Mouse (Mus musculus): ENCODE measurements around the gene Ifi202b. TPM values are rescaled to one million over a fixed set of nuclear protein-coding genes. Genes with fewer than 3 reads are reported as not detected.
"Not testable (repeated sequence)": the region's sequence is repeated elsewhere in the genome, so short reads cannot be mapped to it uniquely, and the experiment has no call there.

Gene Ifi202b
- polyA plus RNA-seq, 1 experiment from 2014 or later, result not detected

DNA sequence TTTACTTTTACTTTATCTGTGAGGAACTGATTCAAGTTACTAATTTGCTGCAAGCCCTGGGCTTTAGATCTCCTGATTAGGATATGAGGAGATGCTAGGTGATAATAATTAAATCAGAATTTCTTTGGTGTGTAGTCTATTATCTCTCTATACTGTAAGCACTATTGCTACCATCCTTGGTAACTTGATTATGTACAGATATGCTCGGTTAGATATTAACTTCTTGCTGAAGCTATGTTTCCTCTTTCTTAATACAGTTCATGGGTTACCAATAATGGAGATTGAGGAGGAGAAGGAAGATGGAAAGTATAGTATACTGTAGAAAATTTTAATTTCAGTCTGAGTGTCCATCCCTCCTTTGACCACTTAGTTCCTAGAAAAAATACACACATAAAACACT, 29.0 kb downstream of the Ifi202b start:
- Histone ChIP-seq H3K4me3 (no peak overlapping the region), H3K9ac (no peak overlapping the region), H3K27me3 (no peaks in the 10 kb centered on the region), H3K4me1 (replicated peaks) (no peaks in the 10 kb centered on the region), H3K9me3 (no peaks in the 10 kb centered on the region), H3K4me2 (no peak overlapping the region), H3K27ac (replicated peaks) (no peak overlapping the region), H3K36me3 (no peaks in the 10 kb centered on the region)
- no peak for ATAC-seq (ENCODE audit: low FRiP score, low read depth)
- 90% methylated on average over 1 of the region's 1 CpGs for WGBS

DNA sequence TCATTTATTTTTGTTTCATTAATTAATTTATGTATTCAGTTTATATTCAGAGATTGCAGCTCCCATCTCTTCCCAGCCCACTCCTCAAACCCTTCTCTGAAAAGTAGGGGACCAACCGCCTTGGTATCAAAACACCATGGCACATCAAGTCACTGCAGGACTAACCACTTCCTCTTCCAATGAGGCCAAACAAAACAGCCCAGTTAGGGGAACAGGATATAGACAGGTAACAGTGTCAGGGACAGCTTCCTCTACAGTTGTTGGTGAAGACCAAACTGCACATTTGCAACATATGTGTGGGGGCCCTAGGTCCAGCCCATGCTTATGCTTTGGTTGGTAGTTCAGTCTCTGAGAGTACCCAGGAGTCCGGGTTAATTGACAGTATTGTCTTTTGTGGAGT, 33.5 kb downstream of the Ifi202b start:
- not testable (repeated sequence) for H3K36me3 ChIP-seq; H3K27me3 ChIP-seq; ATAC-seq (ENCODE audit: low FRiP score, low read depth); H3K4me3 ChIP-seq; H3K4me1 ChIP-seq (replicated peaks); H3K9me3 ChIP-seq; H3K4me2 ChIP-seq; H3K9ac ChIP-seq; H3K27ac ChIP-seq (replicated peaks)
- 90% methylated on average over 2 of the region's 2 CpGs for WGBS

DNA sequence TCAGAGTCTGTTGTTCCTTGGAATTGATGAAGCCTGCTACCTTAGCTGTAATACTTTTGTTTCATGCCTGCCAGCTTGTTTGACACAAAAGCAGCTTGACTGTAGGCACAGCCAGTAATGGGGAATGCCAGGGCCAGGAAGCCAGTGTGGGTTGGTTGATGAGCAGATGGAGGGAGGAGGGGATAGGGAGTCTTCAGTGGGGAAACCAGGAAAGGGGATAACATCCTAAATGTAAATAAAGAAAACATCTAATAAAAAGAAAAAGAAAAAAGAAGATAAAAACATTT, 39.8 kb downstream of the Ifi202b start:
- not testable (repeated sequence) for H3K4me3 ChIP-seq; H3K9ac ChIP-seq; ATAC-seq (ENCODE audit: low FRiP score, low read depth); H3K4me2 ChIP-seq; H3K4me1 ChIP-seq (replicated peaks); H3K27ac ChIP-seq (replicated peaks); H3K27me3 ChIP-seq; H3K9me3 ChIP-seq; H3K36me3 ChIP-seq

GRCm38 (mm10) chr1:173941924-173942779, 40.4 kb downstream of the Ifi202b start, which contains the start of the genes Mndal and Ifi203:
Mndal (minus strand) TSS chr1:173942491.
Ifi203 (minus strand) TSS chr1:173942672.
- 65% methylated on average over 3 of the region's 3 CpGs for WGBS
- not testable (repeated sequence) for H3K4me3 ChIP-seq; H3K4me1 ChIP-seq (replicated peaks); H3K9ac ChIP-seq; H3K36me3 ChIP-seq; H3K9me3 ChIP-seq; H3K27ac ChIP-seq (replicated peaks); H3K27me3 ChIP-seq; ATAC-seq (ENCODE audit: low FRiP score, low read depth); H3K4me2 ChIP-seq

DNA sequence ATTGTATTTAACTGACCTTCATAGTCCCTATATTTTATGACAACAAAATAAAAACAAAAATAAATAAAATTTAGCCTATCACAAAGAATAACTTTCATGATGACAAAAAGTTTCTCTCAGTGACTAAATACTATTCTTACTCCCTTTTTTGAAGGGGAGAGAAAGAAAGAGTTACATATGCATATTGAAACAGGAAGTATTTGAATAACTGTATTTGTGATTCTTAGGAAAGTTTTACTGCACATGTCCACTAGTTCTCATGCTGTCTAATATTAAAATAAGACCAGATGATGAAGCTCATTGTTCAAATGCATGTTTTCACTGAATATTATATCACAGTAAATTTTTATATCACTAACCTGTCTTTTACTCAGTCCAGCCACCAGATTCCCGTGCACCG, 41.0 kb downstream of the Ifi202b start:
- not testable (repeated sequence) for H3K4me2 ChIP-seq; H3K36me3 ChIP-seq; H3K27me3 ChIP-seq; H3K9ac ChIP-seq; H3K9me3 ChIP-seq; H3K4me1 ChIP-seq (replicated peaks); H3K4me3 ChIP-seq; ATAC-seq (ENCODE audit: low FRiP score, low read depth); H3K27ac ChIP-seq (replicated peaks)
- WGBS, result 94% methylated on average over 2 of the region's 2 CpGs

DNA sequence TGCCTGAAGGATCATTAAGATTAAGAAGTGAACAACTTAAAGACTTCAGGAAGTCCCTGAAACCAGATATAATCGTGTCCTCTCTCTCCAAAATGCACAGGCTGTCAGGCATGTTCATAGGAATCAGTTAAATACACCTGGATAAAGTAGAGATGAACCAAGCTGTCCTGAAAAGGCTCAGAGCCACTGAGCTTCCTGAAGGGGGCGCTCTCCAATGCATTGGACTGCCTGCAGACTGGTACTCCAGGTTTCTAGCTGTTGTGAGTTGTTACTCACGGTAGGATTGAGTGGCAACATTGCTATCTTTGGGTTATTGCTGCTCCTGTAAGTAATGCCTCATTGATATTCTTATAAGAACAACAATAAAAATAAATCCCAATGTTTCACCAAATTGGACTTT, 63.3 kb downstream of the Ifi202b start:
- H3K9ac ChIP-seq; H3K4me1 ChIP-seq (replicated peaks); H3K9me3 ChIP-seq; H3K27ac ChIP-seq (replicated peaks); ATAC-seq (ENCODE audit: low FRiP score, low read depth); H3K36me3 ChIP-seq; H3K27me3 ChIP-seq; H3K4me2 ChIP-seq; H3K4me3 ChIP-seq: not testable (repeated sequence)
- 68% methylated on average over 3 of the region's 3 CpGs for WGBS

DNA sequence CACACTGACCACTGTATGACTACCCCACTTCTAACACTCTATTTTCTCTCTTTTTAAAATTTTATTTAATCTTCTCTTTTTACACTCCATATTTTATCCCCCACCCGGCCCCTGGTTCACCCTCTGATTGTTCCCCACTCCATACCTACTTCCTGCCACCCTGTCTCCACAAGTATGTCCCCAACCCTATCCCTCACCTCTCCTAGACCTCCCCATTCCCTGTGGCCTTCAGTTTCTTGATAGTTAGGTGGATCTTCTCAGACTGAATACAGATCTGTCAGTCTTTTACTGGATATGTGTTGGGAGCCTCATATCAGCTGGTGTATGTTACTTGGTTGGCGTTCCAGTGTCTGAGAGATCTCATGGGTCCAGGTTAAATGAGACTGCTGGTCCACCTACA, 68.0 kb downstream of the Ifi202b start:
- Histone ChIP-seq H3K9ac (no peak overlapping the region), H3K27ac (replicated peaks) (no peak overlapping the region), H3K4me1 (replicated peaks) (no peaks in the 10 kb centered on the region), H3K27me3 (no peaks in the 10 kb centered on the region), H3K9me3 (no peaks in the 10 kb centered on the region), H3K4me2 (no peak overlapping the region), H3K36me3 (no peaks in the 10 kb centered on the region), H3K4me3 (no peak overlapping the region)
- 89% methylated on average over 2 of the region's 2 CpGs for WGBS
- no peak for ATAC-seq (ENCODE audit: low FRiP score, low read depth)

GRCm38 (mm10) chr1:173913256-173913791, 69.2 kb downstream of the Ifi202b start:
- H3K36me3 ChIP-seq; H3K9me3 ChIP-seq; H3K9ac ChIP-seq; H3K27me3 ChIP-seq; H3K4me1 ChIP-seq (replicated peaks); H3K4me3 ChIP-seq; ATAC-seq (ENCODE audit: low FRiP score, low read depth); H3K4me2 ChIP-seq; H3K27ac ChIP-seq (replicated peaks): not testable (repeated sequence)

Other genes with a start within 250 kb of the Ifi202b start
- gene Ifi207, start 241.0 kb downstream of the Ifi202b start, polyA plus RNA-seq (2015; fragmentation: Nextera tagmentation; extraction: Ambion mirVana), result 0.48 and 0.83 TPM in 2 replicates
- 0.78 and 2.5 TPM in 2 replicates for gene Ifi204, start 215.8 kb downstream of the Ifi202b start, polyA plus RNA-seq (2015; fragmentation: Nextera tagmentation; extraction: Ambion mirVana)
- gene Ifi211, start 69.7 kb downstream of the Ifi202b start, polyA plus RNA-seq (2015; fragmentation: Nextera tagmentation; extraction: Ambion mirVana), result 0.45 and 2.0 TPM in 2 replicates
- 0.54 and 1.9 TPM in 2 replicates for gene Mndal, start 40.3 kb downstream of the Ifi202b start, polyA plus RNA-seq (2015; fragmentation: Nextera tagmentation; extraction: Ambion mirVana)
- 0.79 and 1.0 TPM in 2 replicates for gene Ifi203, start 40.1 kb downstream of the Ifi202b start, polyA plus RNA-seq (2015; fragmentation: Nextera tagmentation; extraction: Ambion mirVana)
- 0.71 TPM in 1 of 2 replicates, not detected in the other for gene Ifi205, start 49.1 kb upstream of the Ifi202b start, polyA plus RNA-seq (2015; fragmentation: Nextera tagmentation; extraction: Ambion mirVana)
- not detected in 2 replicates for gene Olfr433, start 58.0 kb upstream of the Ifi202b start, polyA plus RNA-seq (2015; fragmentation: Nextera tagmentation; extraction: Ambion mirVana)
- gene Olfr432, start 66.5 kb upstream of the Ifi202b start, polyA plus RNA-seq (2015; fragmentation: Nextera tagmentation; extraction: Ambion mirVana), result not detected in 2 replicates
- not detected in 2 replicates for gene Olfr430, start 83.9 kb upstream of the Ifi202b start, polyA plus RNA-seq (2015; fragmentation: Nextera tagmentation; extraction: Ambion mirVana)
- not detected in 2 replicates for gene Olfr429, start 101.6 kb upstream of the Ifi202b start, polyA plus RNA-seq (2015; fragmentation: Nextera tagmentation; extraction: Ambion mirVana)
- gene Olfr427, start 114.1 kb upstream of the Ifi202b start, polyA plus RNA-seq (2015; fragmentation: Nextera tagmentation; extraction: Ambion mirVana), result not detected in 2 replicates
- not detected in 2 replicates for gene Olfr231, start 138.4 kb upstream of the Ifi202b start, polyA plus RNA-seq (2015; fragmentation: Nextera tagmentation; extraction: Ambion mirVana)
- gene Olfr424, start 148.8 kb upstream of the Ifi202b start, polyA plus RNA-seq (2015; fragmentation: Nextera tagmentation; extraction: Ambion mirVana), result not detected in 2 replicates
- not detected in 2 replicates for gene Olfr420, start 172.9 kb upstream of the Ifi202b start, polyA plus RNA-seq (2015; fragmentation: Nextera tagmentation; extraction: Ambion mirVana)
- 0.12 and 0.18 TPM in 2 replicates for gene Spta1, start 190.0 kb upstream of the Ifi202b start, polyA plus RNA-seq (2015; fragmentation: Nextera tagmentation; extraction: Ambion mirVana)